Mouse (Mus musculus) heart, adult 18-20 months (tissue): Measurements from ENCODE around the gene Smc6. TPM values are rescaled to one million over a fixed set of nuclear protein-coding genes. Genes with fewer than 3 reads are reported as not detected.

Experiments
- DNase-seq, 2 experiments: peaks; one replicate each; pipeline ENCODE4 v3.0.0; 2021 to 2022; ENCODE audit warnings: mixed read lengths in 1 of 2
- total RNA-seq, 2 experiments: library from RNA; stranded (reverse); gene quantifications; 2 replicates each; pipeline ENCODE4 v1.2.3; 2021

Gene Smc6
- total RNA-seq, 2 experiments from 2014 or later: 39.0 to 50.7 TPM

- no peak for DNase-seq
Measured at GRCm38 (mm10) chr12:11281584-11281983, 15.9 kb downstream of the Smc6 start.

- DNase-seq: no peak
Measured at GRCm38 (mm10) chr12:11286382-11286781, 20.7 kb downstream of the Smc6 start.

- no peak for DNase-seq
Measured at GRCm38 (mm10) chr12:11300858-11301257, 35.2 kb downstream of the Smc6 start.

- DNase-seq: no peak
Measured at GRCm38 (mm10) chr12:11306753-11307645, 41.3 kb downstream of the Smc6 start.

- no peak for DNase-seq
Measured at GRCm38 (mm10) chr12:11311106-11311505, 45.4 kb downstream of the Smc6 start.

GRCm38 (mm10) chr12:11313840-11314239, 48.2 kb downstream of the Smc6 start:
- DNase-seq: no peak

- no peak for DNase-seq
Measured at GRCm38 (mm10) chr12:11317671-11318070, 52.0 kb downstream of the Smc6 start.

GRCm38 (mm10) chr12:11324480-11324879, 58.8 kb downstream of the Smc6 start:
- DNase-seq: no peak

GRCm38 (mm10) chr12:11326483-11326882, 60.8 kb downstream of the Smc6 start:
- no peak for DNase-seq

GRCm38 (mm10) chr12:11336845-11337244, 71.2 kb downstream of the Smc6 start:
- peak; percentile 39 to 79 for DNase-seq

GRCm38 (mm10) chr12:11338251-11338650, 72.6 kb downstream of the Smc6 start:
- peak; percentile 10 to 16 for DNase-seq

- DNase-seq: no peak
Measured at GRCm38 (mm10) chr12:11342020-11342600, 76.4 kb downstream of the Smc6 start.

- peak; percentile 22 to 50 for DNase-seq
Measured at GRCm38 (mm10) chr12:11345963-11346362, 80.3 kb downstream of the Smc6 start.

- no peak for DNase-seq
Measured at GRCm38 (mm10) chr12:11348423-11348822, 82.7 kb downstream of the Smc6 start.

- no peak for DNase-seq
Measured at GRCm38 (mm10) chr12:11349870-11350269, 84.2 kb downstream of the Smc6 start.

GRCm38 (mm10) chr12:11350895-11351294, 85.2 kb downstream of the Smc6 start:
- peak; percentile 44 to 78 for DNase-seq

GRCm38 (mm10) chr12:11362435-11362834, 96.7 kb downstream of the Smc6 start:
- DNase-seq: no peak

GRCm38 (mm10) chr12:11364870-11365269, 99.2 kb downstream of the Smc6 start:
- DNase-seq: peak in 1 of 2 experiments; percentile 9

GRCm38 (mm10) chr12:11367099-11367765, 101.5 kb downstream of the Smc6 start:
- no peak for DNase-seq
